Mouse (Mus musculus): ENCODE measurements around the gene Olfr744.
"Not testable (repeated sequence)": the region's sequence is repeated elsewhere in the genome, so short reads cannot be mapped to it uniquely, and the experiment has no call there.

Olfr744 gene

DNA sequence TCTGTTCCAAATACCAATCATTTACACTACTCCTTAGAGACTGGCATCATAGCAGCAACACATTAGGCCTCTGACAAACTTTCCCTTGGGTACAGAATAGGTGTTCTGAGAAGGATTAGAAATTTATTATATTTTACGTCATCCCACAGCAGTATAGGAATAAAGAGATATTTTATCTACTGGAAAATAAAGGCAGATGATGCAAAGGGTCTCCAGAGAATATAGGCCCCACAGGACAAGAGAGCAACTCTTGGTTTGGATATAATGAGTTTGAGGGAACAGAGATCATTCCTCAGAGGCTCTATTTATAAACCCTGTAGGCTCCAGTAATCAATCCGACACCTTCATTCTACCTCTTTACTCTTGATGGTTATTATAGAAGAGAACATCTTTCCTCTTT, at the start of gene Olfr744:
Gene Olfr744 (plus strand): TSS at position 301 of the 400 bp plus-strand sequence.
- no peak for DNase-seq (ENCODE audit: low spot score in 2 of 2)

DNA sequence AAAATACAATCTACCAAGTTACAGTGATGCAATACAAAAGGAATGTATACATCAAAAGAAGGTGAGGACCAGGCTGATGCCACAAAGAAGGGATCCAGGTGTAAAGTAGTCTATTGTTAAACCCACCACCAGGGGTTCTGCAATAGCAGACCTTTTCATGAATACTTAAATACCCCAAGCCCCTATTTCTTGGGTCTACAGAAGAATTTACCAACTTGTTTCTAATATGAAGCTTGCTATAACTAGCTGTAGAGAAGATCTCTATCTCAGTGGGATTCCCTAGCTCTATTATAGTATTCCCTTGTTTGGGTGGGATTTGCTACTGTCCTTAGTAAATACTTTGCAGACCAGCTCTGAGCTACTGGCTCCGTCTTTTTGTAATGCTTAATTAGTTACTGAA, 41.6 kb upstream of the Olfr744 start:
- DNase-seq (ENCODE audit: low spot score in 2 of 2): not testable (repeated sequence)

DNA sequence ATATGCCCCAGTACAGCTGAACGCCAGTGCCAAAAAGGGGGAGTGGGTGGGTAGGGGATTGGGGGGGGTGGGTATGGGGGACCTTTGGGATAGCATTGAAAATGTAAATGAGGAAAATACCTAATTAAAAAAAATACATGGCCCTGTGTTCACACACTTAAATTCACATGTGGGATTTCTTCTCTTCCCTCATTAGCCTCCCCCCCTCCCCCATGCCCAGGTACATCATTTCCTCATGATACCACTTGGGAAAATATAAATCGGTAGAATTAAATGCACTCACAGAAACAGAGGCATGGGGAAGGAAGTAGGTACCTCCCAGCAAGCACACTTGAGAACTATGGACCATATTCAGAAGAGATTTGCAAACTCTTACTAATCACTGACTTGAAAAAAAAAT, 24.4 kb downstream of the Olfr744 start, which contains the start of gene Olfr745:
Gene Olfr745 (plus strand): TSS at position 301 of the 400 bp plus-strand sequence.
- no peak for DNase-seq (ENCODE audit: low spot score in 2 of 2)

DNA sequence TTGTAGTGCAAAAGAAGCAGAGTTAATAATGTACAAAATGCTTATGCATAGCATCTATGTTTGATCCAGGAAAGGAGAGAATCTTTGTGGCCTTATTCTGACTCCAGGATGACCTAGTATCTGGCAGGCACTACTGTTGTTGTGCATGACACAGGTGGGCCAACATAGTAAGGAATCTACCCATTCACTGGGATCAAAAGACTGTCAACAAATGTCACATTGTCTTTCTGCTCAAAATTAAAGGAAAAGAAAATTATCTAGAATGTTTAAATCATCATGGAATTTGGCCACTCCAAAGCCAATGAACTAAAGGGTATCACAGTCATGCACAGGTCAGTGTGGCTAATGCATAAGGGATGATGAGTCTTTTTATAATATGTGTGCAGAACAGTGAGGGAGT, 32.1 kb downstream of the Olfr744 start, which contains the start of gene Olfr746:
Gene Olfr746 (plus strand): TSS at position 301 of the 400 bp plus-strand sequence.
- no peak for DNase-seq (ENCODE audit: low spot score in 2 of 2)
